ENCODE assay signal across 21 mouse cellular contexts in genomic region chr5:102774500-102774899, GRCm38 (mm10).
A peak's percentile ranks its signal among the peaks of the same experiment; 100 is the strongest.
DNase-seq lines count a peak whose midpoint lies in the region; ATAC-seq and TF ChIP-seq lines count a peak whose summit lies in the region.
"Had no signal": no experiment of that assay in that cellular context is flagged by ENCODE, and none has a peak within 500 bp of the region (broad histone marks: within the 10 kb centered on the region; RNA-seq: fewer than 3 reads in every experiment).

No protein-coding gene starts in this region.

- no peak for DNase-seq in lung, adult 18-20 months
- peak; percentile 69 for DNase-seq in embryo, embryonic 10 days (ENCODE audit: low spot score)
- peak; percentile 48 for DNase-seq in embryo, embryonic 11 days
- DNase-seq in kidney, postnatal 0 days (ENCODE audit: low spot score), result no peak
- no peak for DNase-seq in left cerebral cortex, adult 8-10 months (ENCODE audit: low spot score in 2 of 2)
- no peak for DNase-seq in retina, embryonic 14.5 days (ENCODE audit: low spot score)
- DNase-seq in right cerebral cortex, adult 2 months (ENCODE audit: low spot score in 2 of 2), result no peak
- DNase-seq: adrenal gland, adult 8-10 months; cerebellum, adult 8-10 months; gastrocnemius, adult 2 months; heart, postnatal 36 days; lung, postnatal 14 days; right cerebral cortex, postnatal 25 days; thymus, postnatal 4 days had no signal

- H3K4me2 ChIP-seq in lung, embryonic 15.5 days, result no peak overlapping the region
- no peak overlapping the region for H3K4me2 ChIP-seq in kidney, postnatal 0 days (ENCODE audit: low read length)
- H3K4me2 ChIP-seq: embryonic facial prominence, embryonic 15.5 days; heart, embryonic 13.5 days; liver, embryonic 11.5 days; neural tube, embryonic 13.5 days had no signal

- WGBS in lung, embryonic 15.5 days, result 27% methylated on average over 4 of the region's 4 CpGs
- WGBS in kidney, postnatal 0 days, result 32% methylated on average over 4 of the region's 4 CpGs

- H3K27ac ChIP-seq in lung, embryonic 15.5 days, result no peak overlapping the region
- H3K27ac ChIP-seq in kidney, postnatal 0 days, result 0 out of 2 replicates have a peak overlapping the region, but pooled peaks have one; percentile 43
- H3K27ac ChIP-seq: embryonic facial prominence, embryonic 15.5 days; gastrocnemius, adult 2 months; heart, embryonic 13.5 days; neural tube, embryonic 13.5 days had no signal

- no peaks in the 10 kb centered on the region for H3K36me3 ChIP-seq in lung, embryonic 15.5 days
- H3K36me3 ChIP-seq in kidney, postnatal 0 days (ENCODE audit: insufficient read depth, low read length), result no peaks in the 10 kb centered on the region
- H3K36me3 ChIP-seq: embryonic facial prominence, embryonic 15.5 days; heart, embryonic 13.5 days; neural tube, embryonic 13.5 days had no signal

- no peak overlapping the region for H3K9ac ChIP-seq in lung, embryonic 15.5 days
- no peak overlapping the region for H3K9ac ChIP-seq in kidney, postnatal 0 days (ENCODE audit: low read depth, low read length)
- H3K9ac ChIP-seq: embryonic facial prominence, embryonic 15.5 days; heart, embryonic 13.5 days; neural tube, embryonic 13.5 days had no signal

- H3K9me3 ChIP-seq in lung, embryonic 15.5 days, result no peaks in the 10 kb centered on the region
- no peaks in the 10 kb centered on the region for H3K9me3 ChIP-seq in kidney, postnatal 0 days (replicated peaks; ENCODE audit: low read length)
- H3K9me3 ChIP-seq: embryonic facial prominence, embryonic 15.5 days; heart, embryonic 13.5 days; neural tube, embryonic 13.5 days had no signal

- no peaks in the 10 kb centered on the region for H3K27me3 ChIP-seq in lung, embryonic 15.5 days
- no peaks in the 10 kb centered on the region for H3K27me3 ChIP-seq in kidney, postnatal 0 days (ENCODE audit: insufficient read depth, low read length)
- H3K27me3 ChIP-seq: embryonic facial prominence, embryonic 15.5 days; heart, embryonic 13.5 days; neural tube, embryonic 13.5 days had no signal

- H3K4me3 ChIP-seq in lung, embryonic 15.5 days, result no peak overlapping the region
- H3K4me3 ChIP-seq in kidney, postnatal 0 days (replicated peaks; ENCODE audit: low read depth, low read length), result no peak overlapping the region
- H3K4me3 ChIP-seq: embryonic facial prominence, embryonic 15.5 days; gastrocnemius, adult 2 months; heart, embryonic 13.5 days; neural tube, embryonic 13.5 days had no signal

- no peak for TF ChIP-seq CTCF in kidney, postnatal 0 days (IDR thresholded peaks at IDR 0.05; ENCODE audit: low read depth)

- 0 out of 2 replicates have a peak, but pooled peaks have one; percentile 50 for ATAC-seq in lung, embryonic 15.5 days (ENCODE audit: borderline replicate concordance, extremely low read depth, low FRiP score, low TSS enrichment)
- peak; percentile 76 for ATAC-seq in kidney, postnatal 0 days (replicated peaks; ENCODE audit: low FRiP score, low read depth)
- ATAC-seq: hindbrain, embryonic 16.5 days; intestine, embryonic 16.5 days had no signal

- H3K4me1 ChIP-seq in lung, embryonic 15.5 days, result peaks cover 16% of the 10 kb centered on the region; the same call in 1 of the 2 replicates
- peaks cover 17% of the 10 kb centered on the region for H3K4me1 ChIP-seq in kidney, postnatal 0 days (replicated peaks; ENCODE audit: insufficient read depth, low read length)

Comparison
In these comparisons a context has a peak if more than half of its experiments do, and no peak if none do; other contexts are left out.
1. DNase-seq: peak in embryo, embryonic 10 days (single experiment) and embryo, embryonic 11 days (single experiment); none in lung, adult 18-20 months (0 of 2), kidney, postnatal 0 days (single experiment), left cerebral cortex, adult 8-10 months (0 of 2), retina, embryonic 14.5 days (single experiment) and right cerebral cortex, adult 2 months (0 of 2).